Mouse (Mus musculus) kidney, adult 2 months (tissue): ENCODE results near the gene Tfip11. TPM values are rescaled to one million over a fixed set of nuclear protein-coding genes. Genes with fewer than 3 reads are reported as not detected.
"Not testable (repeated sequence)": the region's sequence is repeated elsewhere in the genome, so short reads cannot be mapped to it uniquely, and the experiment has no call there.

ENCODE experiments used
- DNase-seq: peaks from one replicate; pipeline ENCODE4 v3.0.0; 2021
- H3K27ac ChIP-seq: fragments of 200-500 bp; 2 replicates; pipeline ENCODE4 v1.5.1; 2012; ENCODE audit warnings: low read depth, low read length, control low read depth, inconsistent platforms; ENCODE audit not compliant: insufficient read depth
- H3K27me3 ChIP-seq: fragments of 200-500 bp; replicated peaks from 2 replicates; pipeline ENCODE4 v1.6.1; 2012; ENCODE audit warnings: mild to moderate bottlenecking, moderate library complexity, low read length, inconsistent platforms; ENCODE audit not compliant: control insufficient read depth, insufficient read depth
- H3K36me3 ChIP-seq: fragments of 200-500 bp; 2 replicates; pipeline ENCODE4 v1.6.1; 2012; ENCODE audit warnings: mild to moderate bottlenecking, moderate library complexity, low read length, inconsistent platforms; ENCODE audit not compliant: control insufficient read depth, insufficient read depth
- H3K4me1 ChIP-seq: fragments of 200-500 bp; 2 replicates; pipeline ENCODE4 v1.6.1; 2011; ENCODE audit warnings: low read length; ENCODE audit not compliant: control insufficient read depth, insufficient read depth
- H3K4me3 ChIP-seq: fragments of 200-500 bp; 2 replicates; pipeline ENCODE4 v1.5.1; 2011; ENCODE audit warnings: mild to moderate bottlenecking, low read depth, low read length, control low read depth; ENCODE audit not compliant: insufficient read depth
- CTCF ChIP-seq: fragments of 200-500 bp; conservative IDR thresholded peaks from 2 replicates; pipeline ENCODE4 v1.5.1; 2011; ENCODE audit warnings: low read depth, mild to moderate bottlenecking, control low read depth, low read length, moderate library complexity, mixed read lengths; ENCODE audit not compliant: insufficient read depth, insufficient read length
- POLR2A ChIP-seq: fragments of 200-500 bp; IDR thresholded peaks from one replicate; pipeline ENCODE4 v1.6.1; 2011; ENCODE audit warnings: low read depth, low read length, control low read depth
- WGBS: fragments of 180-500 bp; shearing (Covaris S2); methylation state at CpG from one replicate; pipeline ENCODE4 v1.1.7; 2018; 5-methylcytosine and 5-hydroxymethylcytosine counted together
- polyA plus RNA-seq: library from polyadenylated mRNA; depleted of rRNA; stranded (reverse); fragments of >200 nt; gene quantifications from 2 replicates; pipeline ENCODE4 v1.2.3, GENCODE M21; 2012

The Tfip11 gene
- polyA plus RNA-seq, 1 experiment: 26.7 TPM

- no peak for DNase-seq
- no peak overlapping the region for H3K4me3 ChIP-seq
- no peaks in the 10 kb centered on the region for H3K27me3 ChIP-seq
- H3K36me3 ChIP-seq: peaks cover 2% of the 10 kb centered on the region; the same call in 1 of the 2 replicates
- 87% methylated on average over 11 of the region's 11 CpGs for WGBS
- no peak overlapping the region for H3K27ac ChIP-seq
- no peaks in the 10 kb centered on the region for H3K4me1 ChIP-seq
- TF ChIP-seq CTCF (no peak), POLR2A (no peak)
Measured at GRCm38 (mm10) chr5:112313222-112313885, 12.8 kb upstream of the Tfip11 start.

- TF ChIP-seq CTCF (no peak; the same call in 1 of the 2 replicates), POLR2A (no peak)
- 31% methylated on average over 5 of the region's 5 CpGs for whole genome bisulfite sequencing
- Histone ChIP-seq H3K36me3 (peaks cover 2% of the 10 kb centered on the region; the same call in 1 of the 2 replicates), H3K4me3 (no peak overlapping the region), H3K27me3 (no peaks in the 10 kb centered on the region), H3K27ac (no peak overlapping the region; the same call in 1 of the 2 replicates), H3K4me1 (no peaks in the 10 kb centered on the region)
- DNase-seq: peak; percentile 39
Measured at GRCm38 (mm10) chr5:112316468-112316867, 9.7 kb upstream of the Tfip11 start.

DNA sequence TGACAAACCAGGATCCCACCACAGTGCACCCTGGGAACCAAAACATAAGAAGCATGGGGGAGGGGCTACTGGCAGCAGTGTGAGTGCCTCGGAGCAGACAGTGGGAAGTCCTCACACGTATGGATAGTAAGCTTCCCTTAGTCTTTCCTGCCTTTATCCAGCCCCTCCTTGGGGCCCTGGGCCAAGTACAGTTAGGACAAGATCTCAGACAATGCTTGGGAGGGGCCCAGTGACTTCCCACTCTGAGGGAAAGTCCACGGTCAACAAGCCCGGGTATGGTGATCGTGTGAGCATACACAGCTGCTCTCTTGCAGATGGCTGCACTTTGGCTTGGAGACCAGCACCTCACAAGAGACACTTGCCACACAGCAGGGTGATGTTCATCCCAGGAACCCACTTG, 8.8 kb upstream of the Tfip11 start:
- Histone ChIP-seq H3K27ac (no peak overlapping the region), H3K4me1 (no peaks in the 10 kb centered on the region), H3K27me3 (no peaks in the 10 kb centered on the region), H3K36me3 (peaks cover 2% of the 10 kb centered on the region; the same call in 1 of the 2 replicates), H3K4me3 (no peak overlapping the region)
- WGBS: 58% methylated on average over 5 of the region's 5 CpGs
- DNase-seq: peak; percentile 67
- TF ChIP-seq CTCF (no peak), POLR2A (no peak)

DNA sequence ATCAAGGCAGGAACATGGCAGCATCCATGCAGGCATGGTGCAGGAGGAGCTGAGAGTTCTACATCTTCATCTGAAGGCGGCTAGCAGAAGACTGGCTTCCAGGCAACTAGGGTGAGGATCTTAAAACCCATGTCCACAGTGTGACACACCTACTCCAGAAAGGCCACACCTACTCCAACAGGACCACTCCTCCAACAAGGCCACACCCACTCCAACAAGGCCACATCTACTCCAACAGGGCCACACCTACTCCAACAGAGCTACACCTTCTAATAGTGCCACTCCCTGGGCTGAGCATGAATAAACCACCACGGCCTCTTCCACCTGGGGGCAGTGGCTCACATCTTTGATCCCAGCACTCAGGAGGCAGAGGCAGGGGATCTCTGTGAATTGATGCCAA, 6.8 kb upstream of the Tfip11 start:
- WGBS: 72% methylated on average over 2 of the region's 2 CpGs
- H3K4me1 ChIP-seq: not testable (repeated sequence)

GRCm38 (mm10) chr5:112320379-112320778, 5.8 kb upstream of the Tfip11 start:
- DNase-seq: no peak
- H3K4me1 ChIP-seq: peaks cover 3% of the 10 kb centered on the region; the same call in 1 of the 2 replicates
- WGBS: 74% methylated on average over 5 of the region's 5 CpGs
- TF ChIP-seq CTCF (no peak), POLR2A (no peak)
- H3K4me3 ChIP-seq: no peak overlapping the region
- no peak overlapping the region for H3K27ac ChIP-seq
- H3K36me3 ChIP-seq: peaks cover 1% of the 10 kb centered on the region; the same call in 1 of the 2 replicates
- no peaks in the 10 kb centered on the region for H3K27me3 ChIP-seq

More for the DNA sequence above, 6.8 kb upstream of the Tfip11 start:
- H3K4me3 ChIP-seq, DNase-seq, H3K27me3 ChIP-seq, H3K36me3 ChIP-seq, H3K27ac ChIP-seq: not testable (repeated sequence)

DNA sequence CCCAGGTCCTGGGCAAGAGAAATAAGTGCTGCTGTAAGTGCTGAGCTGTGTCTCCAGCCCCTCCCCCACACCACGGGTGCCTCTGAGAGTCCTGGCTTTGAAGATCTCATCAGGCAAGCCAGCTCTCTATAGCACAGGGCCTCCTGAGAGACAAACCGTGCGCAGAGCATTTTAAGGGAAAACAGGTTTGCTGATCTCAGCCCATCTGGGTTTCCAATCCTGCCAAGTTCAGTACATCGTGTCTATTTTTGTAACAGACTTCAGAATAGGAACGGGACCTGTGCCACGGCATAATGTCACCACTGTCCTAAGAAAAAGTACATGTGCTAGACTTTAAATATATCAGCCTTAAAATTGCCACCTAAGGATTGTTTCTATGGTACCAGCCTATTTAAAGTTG, 5.2 kb upstream of the Tfip11 start:
- H3K36me3 ChIP-seq: no peaks in the 10 kb centered on the region
- no peak overlapping the region for H3K4me3 ChIP-seq
- peaks cover 3% of the 10 kb centered on the region; the same call in 1 of the 2 replicates for H3K4me1 ChIP-seq
- DNase-seq: no peak
- 63% methylated on average over 6 of the region's 6 CpGs for WGBS
- TF ChIP-seq POLR2A: no peak
- TF ChIP-seq CTCF: no peak
- H3K27me3 ChIP-seq: no peaks in the 10 kb centered on the region
- no peak overlapping the region for H3K27ac ChIP-seq

- Histone ChIP-seq H3K4me3 (no peak overlapping the region), H3K27me3 (no peaks in the 10 kb centered on the region), H3K36me3 (no peaks in the 10 kb centered on the region), H3K4me1 (peaks cover 3% of the 10 kb centered on the region; the same call in 1 of the 2 replicates), H3K27ac (no peak overlapping the region)
- TF ChIP-seq POLR2A (no peak), CTCF (no peak)
- 86% methylated on average over 4 of the region's 4 CpGs for WGBS
- DNase-seq: no peak
Measured at GRCm38 (mm10) chr5:112321376-112321775, 4.8 kb upstream of the Tfip11 start.

- TF ChIP-seq CTCF (no peak), POLR2A (no peak)
- no peak overlapping the region for H3K4me3 ChIP-seq
- WGBS: 71% methylated on average over 6 of the region's 6 CpGs
- no peak overlapping the region for H3K27ac ChIP-seq
- no peaks in the 10 kb centered on the region for H3K27me3 ChIP-seq
- H3K4me1 ChIP-seq: peaks cover 3% of the 10 kb centered on the region; the same call in 1 of the 2 replicates
- H3K36me3 ChIP-seq: no peaks in the 10 kb centered on the region
- no peak for DNase-seq
Measured at GRCm38 (mm10) chr5:112323246-112323645, 2.9 kb upstream of the Tfip11 start.
